In genomic region chr8:22013034-22013707, GRCm38 (mm10) we compare ENCODE assay signal across 11 mouse cellular contexts. TPM values are rescaled to one million over a fixed set of nuclear protein-coding genes. Genes with fewer than 3 reads are reported as not detected.
A peak's percentile ranks its signal among the peaks of the same experiment; 100 is the strongest.
DNase-seq lines count a peak whose midpoint lies in the region; ATAC-seq and TF ChIP-seq lines count a peak whose summit lies in the region.
"Had no signal": no experiment of that assay in that cellular context is flagged by ENCODE, and none has a peak within 500 bp of the region (broad histone marks: within the 10 kb centered on the region; RNA-seq: fewer than 3 reads in every experiment).

No protein-coding gene starts in this region.

- no peaks in the 10 kb centered on the region for H3K9me3 ChIP-seq in midbrain, embryonic 15.5 days
- H3K9me3 ChIP-seq in midbrain, postnatal 0 days (ENCODE audit: low read length): no peaks in the 10 kb centered on the region
- no peaks in the 10 kb centered on the region for H3K9me3 ChIP-seq in stomach, embryonic 15.5 days

- no peak overlapping the region for H3K27ac ChIP-seq in midbrain, embryonic 15.5 days
- H3K27ac ChIP-seq in midbrain, postnatal 0 days (ENCODE audit: low read depth, low read length): no peak overlapping the region
- H3K27ac ChIP-seq in stomach, embryonic 15.5 days: no peak overlapping the region
- H3K27ac ChIP-seq: macrophage had no signal

- H3K9ac ChIP-seq in midbrain, embryonic 15.5 days: no peak overlapping the region
- no peak overlapping the region for H3K9ac ChIP-seq in midbrain, postnatal 0 days (replicated peaks; ENCODE audit: low read length, poor library complexity, severe bottlenecking)
- H3K9ac ChIP-seq in stomach, embryonic 15.5 days: no peak overlapping the region

- H3K4me2 ChIP-seq in midbrain, embryonic 15.5 days: no peak overlapping the region
- H3K4me2 ChIP-seq in midbrain, postnatal 0 days (ENCODE audit: low read depth, low read length, poor library complexity, severe bottlenecking): no peak overlapping the region
- H3K4me2 ChIP-seq in stomach, embryonic 15.5 days: no peak overlapping the region

- peak; percentile 52; the same call in 1 of the 2 replicates for ATAC-seq in midbrain, embryonic 15.5 days (replicated peaks)
- no peak for ATAC-seq in midbrain, postnatal 0 days (ENCODE audit: low FRiP score)
- peak; percentile 47 to 72; a peak in 2 of 4 replicates for ATAC-seq in hematopoietic stem cell, adult 5-6 weeks (replicated peaks in 1 of 2; ENCODE audit: insufficient read depth in 1 of 2, low FRiP score in 2 of 2, low TSS enrichment in 1 of 2, low read depth in 1 of 2, poor library complexity in 2 of 2, severe bottlenecking in 2 of 2)
- peak; percentile 15; the same call in 1 of the 2 replicates for ATAC-seq in stomach, embryonic 15.5 days (ENCODE audit: insufficient read depth, low FRiP score, low read depth)

- TF ChIP-seq CTCF in midbrain, postnatal 0 days (IDR thresholded peaks at IDR 0.05): no peak

- H3K4me3 ChIP-seq in midbrain, embryonic 15.5 days: no peak overlapping the region
- no peak overlapping the region for H3K4me3 ChIP-seq in midbrain, postnatal 0 days (ENCODE audit: low read depth, low read length)
- no peak overlapping the region for H3K4me3 ChIP-seq in stomach, embryonic 15.5 days (replicated peaks)

- no peaks in the 10 kb centered on the region for H3K27me3 ChIP-seq in midbrain, embryonic 15.5 days (replicated peaks)
- no peaks in the 10 kb centered on the region for H3K27me3 ChIP-seq in midbrain, postnatal 0 days (ENCODE audit: insufficient read depth, low read length)
- no peaks in the 10 kb centered on the region for H3K27me3 ChIP-seq in stomach, embryonic 15.5 days (replicated peaks)

- no peak for DNase-seq in midbrain, postnatal 0 days (ENCODE audit: low spot score)
- DNase-seq in embryo, embryonic 10.5 days (ENCODE audit: low spot score): peak; percentile 15
- no peak for DNase-seq in spleen, postnatal 4 days (ENCODE audit: low spot score in 2 of 2)
- no peak for DNase-seq in layer of hippocampus, adult 9-11 months
- DNase-seq: heart, postnatal 10 days; right cerebral cortex, postnatal 14 days had no signal

- no peaks in the 10 kb centered on the region for H3K36me3 ChIP-seq in midbrain, embryonic 15.5 days (replicated peaks)
- no peaks in the 10 kb centered on the region for H3K36me3 ChIP-seq in midbrain, postnatal 0 days (ENCODE audit: insufficient read depth, low read length)
- H3K36me3 ChIP-seq in stomach, embryonic 15.5 days: no peaks in the 10 kb centered on the region

- H3K4me1 ChIP-seq in midbrain, embryonic 15.5 days: no peaks in the 10 kb centered on the region
- H3K4me1 ChIP-seq in midbrain, postnatal 0 days (ENCODE audit: insufficient read depth, low read length): no peaks in the 10 kb centered on the region
- H3K4me1 ChIP-seq in stomach, embryonic 15.5 days: no peaks in the 10 kb centered on the region

- 65% methylated on average over 24 of the region's 24 CpGs for WGBS in midbrain, embryonic 15.5 days
- 82% methylated on average over 24 of the region's 24 CpGs for WGBS in midbrain, postnatal 0 days
- 73% methylated on average over 24 of the region's 24 CpGs for WGBS in stomach, embryonic 15.5 days

RNA-seq across cellular contexts. Expression of gene Ccdc70, which starts 43.6 kb away (rescaled TPM):
- not detected in 2 replicates for polyA plus RNA-seq in midbrain, embryonic 15.5 days (2015; fragmentation: Nextera tagmentation; extraction: Ambion mirVana)
- total RNA-seq in midbrain, postnatal 0 days (2014; rRNA removed): not detected in 2 replicates
- not detected in 2 replicates for polyA plus RNA-seq in midbrain, postnatal 0 days (2015; fragmentation: Nextera tagmentation; extraction: Ambion mirVana)
- total RNA-seq in hematopoietic stem cell, adult 5-6 weeks (2017): not detected in 2 replicates
- not detected in 2 replicates for polyA plus RNA-seq in stomach, embryonic 15.5 days (2015; fragmentation: Nextera tagmentation; extraction: Ambion mirVana)
- total RNA-seq: heart, postnatal 10 days; left cerebral cortex, adult 18-20 months had no signal
- polyA plus RNA-seq: macrophage had no signal

RNA-seq across cellular contexts. Expression of gene Atp7b, which starts 46.9 kb away (rescaled TPM):
- 1.5 and 1.6 TPM in 2 replicates for polyA plus RNA-seq in midbrain, embryonic 15.5 days (2015; fragmentation: Nextera tagmentation; extraction: Ambion mirVana)
- total RNA-seq in midbrain, postnatal 0 days (2014; rRNA removed): 3.3 and 5.4 TPM in 2 replicates
- 1.6 TPM in 2 replicates for polyA plus RNA-seq in midbrain, postnatal 0 days (2015; fragmentation: Nextera tagmentation; extraction: Ambion mirVana)
- 1.4 and 3.9 TPM in 2 replicates for total RNA-seq in hematopoietic stem cell, adult 5-6 weeks (2017)
- polyA plus RNA-seq in stomach, embryonic 15.5 days (2015; fragmentation: Nextera tagmentation; extraction: Ambion mirVana): 8.4 and 9.5 TPM in 2 replicates
- polyA plus RNA-seq: macrophage had no signal

RNA-seq across cellular contexts. Expression of gene Alg11, which starts 47.4 kb away (rescaled TPM):
- 37.8 and 43.2 TPM in 2 replicates for polyA plus RNA-seq in midbrain, embryonic 15.5 days (2015; fragmentation: Nextera tagmentation; extraction: Ambion mirVana)
- 39.1 and 44.6 TPM in 2 replicates for total RNA-seq in midbrain, postnatal 0 days (2014; rRNA removed)
- 38.8 and 40.7 TPM in 2 replicates for polyA plus RNA-seq in midbrain, postnatal 0 days (2015; fragmentation: Nextera tagmentation; extraction: Ambion mirVana)
- 11.9 and 17.9 TPM in 2 replicates for total RNA-seq in hematopoietic stem cell, adult 5-6 weeks (2017)
- polyA plus RNA-seq in stomach, embryonic 15.5 days (2015; fragmentation: Nextera tagmentation; extraction: Ambion mirVana): 31.0 and 38.2 TPM in 2 replicates

RNA-seq across cellular contexts. Expression of gene Fam90a1a, which starts 54.7 kb away (rescaled TPM):
- not detected in 2 replicates for polyA plus RNA-seq in midbrain, embryonic 15.5 days (2015; fragmentation: Nextera tagmentation; extraction: Ambion mirVana)
- not detected in 2 replicates for total RNA-seq in midbrain, postnatal 0 days (2014; rRNA removed)
- not detected in 2 replicates for polyA plus RNA-seq in midbrain, postnatal 0 days (2015; fragmentation: Nextera tagmentation; extraction: Ambion mirVana)
- total RNA-seq in hematopoietic stem cell, adult 5-6 weeks (2017): not detected in 2 replicates
- polyA plus RNA-seq in stomach, embryonic 15.5 days (2015; fragmentation: Nextera tagmentation; extraction: Ambion mirVana): not detected in 2 replicates
- total RNA-seq: heart, postnatal 10 days; left cerebral cortex, adult 18-20 months had no signal
- polyA plus RNA-seq: macrophage had no signal
